Mouse (Mus musculus) monocyte, adult 5-6 weeks (primary cell): ENCODE results near the gene Trak2. TPM values are rescaled to one million over a fixed set of nuclear protein-coding genes. Genes with fewer than 3 reads are reported as not detected.

ENCODE experiments used
- ATAC-seq: fragments of 153-309, 156-312 bp; replicated peaks from 2 replicates; pipeline ENCODE4 v1.8.0; 2017; ENCODE audit warnings: mild to moderate bottlenecking; ENCODE audit not compliant: low TSS enrichment, insufficient number of reproducible peaks, severe bottlenecking, poor library complexity, low FRiP score
- total RNA-seq: library from RNA; stranded (forward); fragments of 200-1000, 200-491, 200-594 nt; gene quantifications from 3 replicates; pipeline ENCODE4 v1.2.3, GENCODE M21; 2017

The Trak2 gene
- total RNA-seq, 1 experiment from 2014 or later: 31.2 TPM

DNA sequence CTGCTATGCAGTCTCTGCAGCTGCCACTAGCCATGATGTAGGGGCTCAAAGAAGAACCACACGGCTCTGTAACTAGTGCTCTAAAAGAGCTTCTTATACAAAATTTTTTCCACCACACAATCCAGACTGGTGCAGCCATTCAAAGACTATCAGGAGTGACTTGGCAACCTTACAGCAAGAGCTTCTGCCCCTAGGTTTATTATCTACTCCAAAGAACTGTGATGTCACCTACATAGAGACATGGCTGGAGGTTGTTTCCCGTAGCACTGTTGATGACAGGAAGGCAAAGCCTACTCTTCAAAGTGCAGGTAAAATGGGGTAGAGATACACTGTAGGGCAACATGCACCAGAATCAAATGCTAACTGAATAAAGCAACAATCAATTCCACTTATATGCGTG, 17.5 kb downstream of the Trak2 start:
- ATAC-seq: no peak

DNA sequence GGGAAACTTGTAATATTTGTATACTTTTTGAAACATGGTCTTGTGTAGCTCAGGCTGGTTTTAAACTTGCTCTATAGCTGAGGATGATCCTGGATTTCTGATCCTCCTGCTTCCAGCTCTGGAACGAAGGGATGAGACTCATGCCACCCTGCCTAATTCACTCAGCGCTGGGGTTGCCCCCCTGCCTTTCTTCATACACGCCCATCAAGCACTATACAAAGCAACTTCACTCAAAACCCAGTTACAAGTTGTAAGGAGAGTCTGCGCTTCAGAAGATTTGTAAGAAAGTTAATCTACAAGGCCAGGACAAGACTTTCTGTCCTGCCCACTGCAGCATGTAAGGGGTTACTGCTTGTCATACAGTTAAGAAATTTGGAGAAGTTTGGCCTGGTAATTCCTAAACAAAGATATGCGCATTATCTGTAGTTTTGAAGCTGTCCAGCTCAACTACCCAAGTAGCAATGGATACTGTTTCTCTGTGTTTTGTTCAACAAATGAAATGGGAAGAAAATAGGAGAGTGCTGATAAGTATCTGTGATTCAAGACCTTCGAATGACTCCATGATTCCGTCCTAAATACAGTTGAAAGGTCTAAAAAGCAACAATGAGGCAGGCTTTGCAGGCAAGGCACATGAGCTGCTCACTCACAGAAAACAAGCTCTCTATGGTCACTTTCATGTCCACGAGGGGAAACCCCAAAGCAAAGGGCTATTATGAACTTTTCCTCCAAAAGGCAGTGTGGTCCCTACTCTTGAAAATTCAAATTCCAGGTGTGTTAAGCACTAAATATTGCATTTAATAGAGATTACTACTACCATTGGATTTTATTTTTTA, 18.4 kb downstream of the Trak2 start:
- ATAC-seq: no peak

DNA sequence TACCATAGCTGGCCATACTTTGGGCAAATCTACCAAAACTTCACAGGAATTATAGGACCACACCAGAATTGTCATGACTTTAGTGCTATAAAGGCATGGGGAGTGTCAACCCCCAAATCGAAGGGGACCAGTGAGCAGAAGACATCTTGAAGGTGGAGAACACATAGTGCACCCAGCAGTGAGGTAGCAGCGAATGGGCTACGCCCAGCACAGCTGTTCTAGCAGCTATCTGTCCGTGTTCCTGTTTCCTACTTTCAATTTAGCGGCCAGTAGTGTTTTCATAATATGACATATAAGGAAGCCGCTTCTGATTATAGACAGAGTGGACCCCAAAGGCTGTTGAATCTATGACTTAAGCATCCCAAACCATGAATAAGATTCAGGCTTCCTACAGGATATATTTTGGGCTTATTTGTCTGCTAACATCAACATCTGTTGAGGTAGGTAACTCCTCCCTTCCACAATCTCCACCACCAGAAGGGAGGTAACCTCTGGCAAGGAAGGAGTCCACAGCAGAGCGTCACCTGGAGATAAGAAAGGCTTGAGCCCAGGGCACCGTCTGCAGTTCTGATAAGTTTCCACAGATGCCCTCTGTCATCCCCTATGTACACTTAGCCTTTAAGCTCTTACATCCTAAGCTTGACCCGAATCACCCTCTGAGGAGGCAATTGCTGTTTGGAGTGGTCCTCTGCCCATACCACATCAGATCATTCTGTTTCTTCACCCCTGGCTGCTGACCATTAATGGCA, 19.4 kb downstream of the Trak2 start:
- ATAC-seq: peak; percentile 74

DNA sequence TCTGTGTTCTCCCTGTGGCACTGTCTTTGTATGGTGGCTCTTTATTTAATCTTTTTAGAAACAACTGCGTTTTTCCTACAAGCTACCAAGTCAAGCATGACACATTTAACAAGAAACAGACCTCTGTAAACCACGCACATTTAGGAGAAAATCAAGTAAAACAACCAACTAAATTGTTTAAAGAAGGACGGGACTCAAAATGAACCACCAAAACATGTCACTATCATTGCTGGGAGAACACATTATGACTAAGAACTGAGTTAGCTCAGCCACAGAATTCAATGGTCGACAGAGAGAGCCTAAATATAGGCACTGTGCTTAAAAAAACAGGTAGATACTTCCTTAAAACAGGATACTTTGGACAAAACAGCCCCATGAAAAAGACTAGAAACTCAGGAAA, 20.2 kb downstream of the Trak2 start:
- no peak for ATAC-seq

DNA sequence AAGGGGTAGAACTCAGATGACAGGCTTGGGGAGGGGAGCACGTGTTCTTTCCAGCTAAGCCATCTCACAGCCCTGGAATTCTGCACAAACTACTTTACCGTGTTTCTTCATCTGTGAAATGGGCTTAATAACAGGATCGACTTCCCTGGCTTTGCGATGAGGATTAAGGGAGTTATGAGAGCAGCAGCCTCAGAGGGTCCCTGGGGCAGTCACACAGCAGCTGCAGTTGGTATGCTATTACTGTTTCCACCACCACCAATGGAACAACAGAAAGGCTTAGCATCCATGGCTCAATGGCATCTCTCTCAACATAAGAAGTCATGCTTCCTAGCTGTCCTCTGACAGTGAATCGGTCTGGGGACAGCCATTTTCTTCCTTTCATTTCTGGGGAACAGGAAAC, 20.7 kb downstream of the Trak2 start:
- ATAC-seq: no peak

DNA sequence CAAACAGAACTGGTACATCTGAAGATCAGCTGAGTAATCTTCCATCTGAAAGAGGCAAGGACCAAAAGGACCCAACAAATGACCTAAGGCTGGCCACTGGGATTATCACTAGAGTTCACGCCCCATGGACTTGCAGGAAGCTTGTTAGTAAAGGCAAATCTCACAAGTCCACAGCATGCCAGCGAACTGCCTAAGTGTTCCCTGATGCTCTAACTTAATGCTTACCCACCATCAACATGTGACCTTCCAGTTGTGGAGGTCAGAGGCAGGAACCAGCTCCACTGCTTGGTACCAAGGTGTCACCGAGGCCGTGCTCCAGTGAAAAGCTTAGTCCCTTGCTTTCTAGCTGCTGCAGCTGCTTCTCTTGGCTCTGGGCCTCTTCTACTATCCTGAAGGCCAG, 21.4 kb downstream of the Trak2 start:
- ATAC-seq: no peak

DNA sequence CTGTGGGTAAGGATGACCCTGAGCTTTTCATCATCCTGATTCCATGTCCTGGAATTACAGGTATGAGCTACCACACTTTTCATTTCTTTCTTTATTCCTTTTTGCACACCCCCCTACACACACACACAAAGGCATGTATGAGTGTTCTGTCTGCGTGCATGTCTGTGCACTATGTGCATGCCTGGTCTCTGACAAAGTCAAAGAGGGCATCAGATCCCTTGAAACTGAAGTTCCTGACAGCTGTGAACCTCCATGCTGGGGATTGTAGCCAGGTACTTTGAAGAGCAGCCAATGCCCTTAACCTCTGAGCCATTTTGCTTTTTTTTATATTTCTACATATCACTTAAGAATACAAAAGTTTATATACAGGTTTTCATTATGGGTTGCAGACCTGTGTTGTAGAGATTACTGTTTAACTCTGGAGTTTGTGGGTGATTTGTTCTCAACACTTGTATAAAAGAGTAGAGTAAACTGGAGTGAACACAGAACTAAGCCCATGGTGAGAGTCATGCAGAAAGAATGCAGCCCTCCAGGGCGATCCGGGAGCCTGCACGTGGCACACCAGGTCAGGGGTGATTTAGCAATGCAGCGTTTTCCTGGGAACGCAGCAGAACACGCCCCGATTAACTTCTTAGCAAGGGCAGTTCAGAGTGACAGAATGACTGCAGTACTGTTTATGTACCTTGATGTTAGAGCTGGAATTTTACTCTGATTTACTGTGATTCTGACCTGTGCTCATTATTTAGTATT, 22.2 kb downstream of the Trak2 start:
- ATAC-seq: no peak

DNA sequence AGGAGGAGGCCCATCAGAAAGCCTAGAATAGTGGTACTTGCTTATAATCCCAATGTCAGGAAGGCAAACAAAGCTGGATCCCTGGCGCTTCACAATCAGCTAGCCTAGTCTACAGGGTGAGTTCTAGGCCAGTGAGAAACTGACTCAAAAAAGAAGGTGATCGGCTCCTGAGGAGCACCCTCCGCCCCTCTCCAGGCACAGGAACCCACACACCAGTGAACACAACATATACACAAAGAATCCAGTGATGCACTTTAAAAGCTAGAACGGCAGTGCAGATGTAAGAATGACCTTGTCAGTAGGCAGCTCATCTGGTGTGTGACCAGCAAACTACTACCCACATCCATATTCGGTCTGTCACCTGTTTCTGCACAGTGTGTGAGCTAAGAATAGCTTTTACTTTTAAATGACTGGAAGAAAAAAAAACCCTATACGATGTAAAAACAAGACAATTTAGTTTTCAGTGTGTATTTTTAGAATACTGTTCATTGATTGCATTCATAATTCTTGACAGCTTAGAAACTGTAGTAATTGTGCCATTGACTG, 23.6 kb downstream of the Trak2 start:
- no peak for ATAC-seq

DNA sequence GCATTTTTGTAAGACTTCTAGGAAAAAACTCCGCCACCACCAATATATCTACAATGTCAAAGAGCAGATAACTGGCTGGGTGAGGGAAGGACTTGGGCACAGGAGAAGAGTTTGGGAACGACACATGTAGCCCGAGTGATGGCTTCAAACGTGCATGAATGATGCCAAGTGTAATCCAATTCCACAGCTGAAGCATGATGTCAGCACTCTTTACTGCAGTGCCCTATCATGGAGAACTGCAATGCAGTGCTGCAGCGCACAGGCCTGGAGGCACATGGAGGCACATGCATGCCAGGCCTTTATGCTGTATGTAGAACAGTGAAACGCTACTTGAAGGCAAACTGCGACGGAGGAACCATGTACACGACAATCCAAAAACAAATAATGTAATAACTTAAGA, 26.5 kb downstream of the Trak2 start:
- ATAC-seq: no peak

DNA sequence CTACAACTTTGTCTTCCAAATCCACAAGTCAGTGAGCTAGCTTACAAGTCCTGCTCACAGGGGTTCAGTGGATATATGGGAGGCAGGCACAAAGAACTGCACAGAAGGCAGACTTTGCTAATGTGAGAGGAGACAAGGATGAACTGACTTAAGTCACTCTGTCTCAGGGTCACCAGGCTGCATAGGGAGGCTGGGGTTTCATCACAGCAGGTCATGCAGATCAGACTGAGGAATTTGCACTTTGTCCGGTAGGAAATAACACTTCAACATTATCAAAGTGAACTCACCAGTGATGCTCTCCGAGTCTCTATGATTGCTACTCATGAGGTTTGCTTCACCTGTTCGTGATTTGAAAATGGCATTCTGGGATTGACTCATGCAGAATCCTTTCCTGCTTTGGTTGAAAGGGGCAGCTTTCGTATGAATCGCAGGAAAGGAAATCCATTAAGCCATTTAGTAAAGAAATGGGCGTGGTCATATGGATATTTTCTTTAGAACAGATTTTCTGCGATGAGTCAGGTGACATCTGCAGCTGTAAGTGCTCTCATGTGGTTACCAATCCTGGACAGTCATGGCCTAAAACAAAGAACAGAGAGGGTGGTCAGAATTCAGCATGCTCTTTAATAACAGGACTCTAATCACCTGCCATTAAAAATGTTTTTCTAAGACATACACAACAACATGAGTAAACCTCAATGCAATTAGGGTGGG, 27.1 kb downstream of the Trak2 start:
- ATAC-seq: no peak

DNA sequence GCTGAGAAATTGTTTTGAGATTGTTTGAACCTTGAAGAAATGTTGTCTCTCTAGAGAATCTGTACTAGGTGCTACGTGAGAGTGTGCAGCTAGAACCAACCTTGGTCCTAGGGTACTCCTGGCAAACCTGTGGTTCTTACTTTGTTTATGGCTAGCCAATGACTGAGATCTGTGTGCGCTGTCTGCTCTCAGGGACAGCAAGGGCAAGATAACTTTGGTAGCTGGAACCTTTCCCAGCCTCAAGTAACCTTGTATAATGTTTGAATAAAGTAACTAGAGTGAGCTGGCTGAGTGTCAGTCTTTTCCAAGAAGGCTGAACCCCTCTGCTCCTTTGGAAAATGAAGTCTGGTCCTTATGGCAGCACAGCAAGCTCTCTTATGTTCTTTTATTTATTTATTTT, 27.7 kb downstream of the Trak2 start:
- no peak for ATAC-seq

DNA sequence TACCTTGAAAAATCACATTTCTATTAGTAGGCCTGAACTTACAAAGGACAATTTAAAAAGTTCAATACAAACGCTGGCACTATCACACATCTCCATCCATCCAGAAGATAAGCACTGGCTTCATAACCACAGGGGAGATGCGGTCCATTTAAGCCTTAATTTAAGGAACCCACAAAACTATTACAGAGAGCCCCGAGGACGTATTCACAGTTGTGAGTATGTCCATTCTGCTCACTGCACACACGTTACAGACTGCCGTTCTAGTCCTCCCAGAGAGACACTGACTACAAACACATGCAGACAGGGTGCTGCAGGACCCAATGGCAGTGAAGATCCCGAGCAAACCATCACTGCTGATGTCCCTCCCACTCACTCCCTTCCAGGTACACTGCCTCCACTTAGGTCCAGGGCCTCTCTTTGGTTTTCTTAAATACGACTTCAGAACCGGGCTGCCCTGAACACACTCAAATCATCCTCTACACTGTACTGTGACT, 35.6 kb downstream of the Trak2 start:
- no peak for ATAC-seq

DNA sequence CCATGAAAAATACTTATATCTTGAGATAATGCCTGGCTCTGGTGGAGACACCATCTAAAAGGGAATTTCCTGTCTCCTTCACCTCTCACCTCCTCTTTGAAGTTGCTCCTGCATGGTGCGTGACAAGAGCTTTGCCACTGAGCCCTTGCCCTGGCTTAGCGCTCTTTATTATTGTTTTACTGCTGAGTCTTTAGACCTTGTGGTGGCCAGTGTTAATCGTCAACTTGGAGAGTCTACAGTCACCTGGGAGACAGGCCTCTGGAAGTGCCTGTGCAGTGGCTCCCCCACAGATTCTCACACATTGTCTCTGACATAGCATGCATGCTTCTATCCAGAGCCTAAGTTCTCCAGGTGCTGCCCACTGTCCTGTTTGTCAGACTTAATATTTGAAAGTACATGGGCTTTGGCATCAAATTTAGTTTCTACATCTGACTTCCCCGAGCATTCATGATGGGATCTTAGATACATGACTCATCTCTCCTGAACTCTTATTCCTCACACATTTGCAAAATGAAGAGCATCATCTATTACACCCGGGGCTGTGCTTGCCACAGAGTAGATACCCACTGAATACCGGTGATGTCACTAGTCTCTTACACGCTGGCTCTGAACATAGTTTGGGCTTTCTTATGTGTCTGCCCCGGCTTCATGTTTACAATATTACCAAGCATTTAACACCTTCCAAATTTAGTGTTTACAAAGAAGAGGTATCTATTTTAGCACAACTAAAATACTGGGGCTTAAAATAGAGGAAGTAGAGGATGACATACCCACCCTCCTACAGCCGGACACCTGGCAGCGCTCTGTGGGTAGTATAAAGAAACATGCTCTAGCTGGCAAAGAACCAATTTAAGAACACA, 36.3 kb downstream of the Trak2 start:
- no peak for ATAC-seq

DNA sequence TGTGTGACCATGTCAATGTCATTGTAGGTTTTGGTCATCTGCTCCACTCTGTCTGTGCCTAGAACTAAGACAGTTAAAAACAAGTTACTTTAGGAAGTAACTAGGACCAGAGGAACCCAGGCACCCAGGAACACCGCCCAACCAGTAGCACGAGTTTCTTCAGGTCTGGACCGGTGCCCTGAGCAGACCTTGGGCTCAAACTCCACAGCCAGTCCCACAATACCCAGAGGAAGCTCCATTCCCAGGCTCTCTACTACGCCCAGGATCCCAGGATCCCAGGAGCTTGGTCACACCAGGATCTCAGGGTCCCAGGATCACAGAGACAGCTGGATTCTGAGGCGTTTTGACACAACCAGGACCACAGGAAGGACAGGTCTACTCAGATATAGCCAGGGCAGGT, 46.6 kb downstream of the Trak2 start:
- ATAC-seq: no peak

DNA sequence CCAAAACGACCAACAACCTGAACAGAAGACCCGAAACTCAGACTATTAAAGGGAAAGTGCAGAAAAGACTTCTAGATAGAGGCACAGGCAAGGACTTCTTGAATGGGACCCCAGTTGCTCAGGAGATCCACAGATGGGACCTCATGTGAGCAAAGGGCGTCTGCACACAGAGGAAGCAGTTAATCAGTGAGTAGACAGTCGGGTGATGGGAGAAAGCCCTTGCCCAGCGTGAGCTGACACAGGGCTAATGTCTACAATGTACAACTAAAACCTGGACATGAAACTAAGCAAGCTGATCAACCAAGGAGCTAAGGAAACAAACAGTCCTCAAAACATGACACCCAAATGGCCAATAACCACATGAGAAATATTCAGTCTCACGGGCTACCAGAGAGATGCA, 55.7 kb downstream of the Trak2 start:
- no peak for ATAC-seq

DNA sequence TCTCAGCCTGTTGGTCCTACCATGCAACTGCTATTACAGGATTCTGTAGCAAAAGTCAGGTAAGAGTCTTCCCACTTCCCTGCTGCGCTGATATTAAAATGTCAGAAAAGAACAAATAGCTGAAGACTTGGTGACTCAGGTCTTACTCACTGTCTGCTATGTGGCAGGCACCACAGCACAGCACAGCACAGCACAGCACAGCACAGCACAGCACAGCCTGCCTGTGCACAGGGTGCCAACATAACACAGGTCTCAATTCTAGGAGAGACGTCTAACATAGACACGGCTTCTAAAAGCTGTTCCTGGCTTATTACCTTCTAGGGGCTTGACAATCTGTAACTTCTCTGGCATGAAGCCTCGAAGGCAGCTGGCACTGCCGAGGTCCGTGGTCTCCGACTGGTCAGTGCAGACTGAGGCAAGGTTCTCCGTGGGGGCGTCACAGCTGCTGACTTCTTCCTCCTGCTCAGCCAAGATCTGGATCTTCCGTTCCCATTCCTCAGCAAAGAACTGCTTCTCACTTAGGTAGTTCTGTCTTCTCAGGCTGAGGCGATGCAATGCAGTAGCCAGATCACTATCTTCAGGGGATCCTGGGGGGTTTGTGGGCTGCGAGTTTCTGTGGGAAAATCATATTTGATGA, 63.5 kb downstream of the Trak2 start:
- ATAC-seq: no peak

DNA sequence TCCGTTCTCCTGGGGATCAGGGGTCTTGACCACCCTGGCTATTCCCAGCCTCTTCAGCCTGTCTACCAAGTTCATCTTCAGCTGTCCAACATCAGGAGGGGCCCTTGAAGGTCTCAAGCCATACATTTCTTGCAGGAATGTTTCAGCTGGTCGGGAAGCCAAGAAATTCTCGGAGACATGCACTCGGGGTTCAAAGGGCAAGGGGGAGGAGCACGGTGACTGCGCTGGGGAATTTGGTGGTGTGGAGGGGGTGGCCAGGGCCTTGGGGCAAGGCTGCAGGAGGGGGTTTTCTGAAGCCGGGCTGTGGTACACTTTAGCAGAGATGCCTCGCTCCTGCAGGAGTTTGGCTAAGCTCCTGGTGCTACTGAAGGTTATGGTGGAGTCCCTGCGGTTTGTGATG, 69.5 kb downstream of the Trak2 start:
- ATAC-seq: no peak
